Mouse (Mus musculus): Measurements from ENCODE around the gene Morn2. TPM values are rescaled to one million over a fixed set of nuclear protein-coding genes. Genes with fewer than 3 reads are reported as not detected.

The Morn2 gene
- polyA plus RNA-seq, 1 experiment from 2014 or later = 7.6 TPM

DNA sequence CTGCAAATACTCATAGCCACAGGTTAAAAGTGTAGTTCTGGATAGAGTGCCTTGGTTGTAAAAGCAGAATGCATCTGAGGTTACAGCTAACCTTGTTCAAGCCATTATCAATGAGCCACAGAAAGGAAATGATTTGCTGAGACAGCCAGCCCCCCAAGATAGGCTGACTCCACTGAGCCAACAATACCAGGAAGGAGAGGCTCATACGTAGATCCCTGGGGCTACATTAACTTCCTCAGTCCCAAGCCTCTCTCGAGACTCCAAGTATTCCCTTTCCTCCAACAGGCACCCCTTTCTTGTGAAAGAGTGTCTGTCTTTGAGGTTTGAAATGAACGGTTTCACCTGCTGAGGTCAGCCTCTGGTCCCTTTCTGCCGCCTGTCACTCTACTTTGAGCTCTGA, 5.6 kb upstream of the Morn2 start:
- Histone ChIP-seq H3K27ac (replicated peaks) (no peak overlapping the region), H3K27me3 (no peaks in the 10 kb centered on the region), H3K4me2 (no peak overlapping the region), H3K4me1 (replicated peaks) (peaks cover 20% of the 10 kb centered on the region), H3K36me3 (replicated peaks) (peaks cover 5% of the 10 kb centered on the region; the same call in 1 of the 2 replicates), H3K4me3 (replicated peaks) (no peak overlapping the region), H3K9me3 (replicated peaks) (no peaks in the 10 kb centered on the region), H3K9ac (no peak overlapping the region)
- WGBS (ENCODE audit: insufficient replicate concordance) = 27% methylated on average over 4 of the region's 4 CpGs
- no peak for ATAC-seq (ENCODE audit: insufficient read depth)

DNA sequence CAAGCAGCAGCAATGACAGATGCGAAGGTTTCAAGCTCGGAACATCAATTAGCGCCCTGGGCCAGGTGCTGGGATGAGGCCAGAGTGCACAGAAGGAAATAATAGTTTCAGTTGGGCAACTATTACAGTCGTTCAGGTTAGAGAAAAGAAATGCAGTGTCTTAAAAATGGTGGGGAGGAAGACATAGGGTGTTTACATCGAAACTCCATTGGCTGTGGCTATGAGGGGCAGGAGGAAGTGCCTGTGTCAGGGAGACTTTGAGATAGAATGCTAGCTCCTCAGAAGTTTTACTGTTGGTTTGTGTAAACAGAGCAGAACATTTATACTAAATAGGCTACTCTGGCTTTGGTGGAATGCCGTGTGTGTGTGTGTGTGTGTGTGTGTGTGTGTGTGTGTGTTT, 2.0 kb upstream of the Morn2 start:
- 66% methylated on average over 6 of the region's 6 CpGs for WGBS (ENCODE audit: insufficient replicate concordance)
- H3K27me3 ChIP-seq = no peaks in the 10 kb centered on the region
- no peaks in the 10 kb centered on the region for H3K9me3 ChIP-seq (replicated peaks)
- H3K4me3 ChIP-seq (replicated peaks) = no peak overlapping the region
- no peak for ATAC-seq (ENCODE audit: insufficient read depth)
- peaks cover 19% of the 10 kb centered on the region for H3K4me1 ChIP-seq (replicated peaks)
- no peak overlapping the region for H3K27ac ChIP-seq (replicated peaks)
- H3K9ac ChIP-seq = no peak overlapping the region
- H3K4me2 ChIP-seq = 0 out of 2 replicates have a peak overlapping the region, but pooled peaks have one; percentile 96
- no peaks in the 10 kb centered on the region for H3K36me3 ChIP-seq (replicated peaks)

DNA sequence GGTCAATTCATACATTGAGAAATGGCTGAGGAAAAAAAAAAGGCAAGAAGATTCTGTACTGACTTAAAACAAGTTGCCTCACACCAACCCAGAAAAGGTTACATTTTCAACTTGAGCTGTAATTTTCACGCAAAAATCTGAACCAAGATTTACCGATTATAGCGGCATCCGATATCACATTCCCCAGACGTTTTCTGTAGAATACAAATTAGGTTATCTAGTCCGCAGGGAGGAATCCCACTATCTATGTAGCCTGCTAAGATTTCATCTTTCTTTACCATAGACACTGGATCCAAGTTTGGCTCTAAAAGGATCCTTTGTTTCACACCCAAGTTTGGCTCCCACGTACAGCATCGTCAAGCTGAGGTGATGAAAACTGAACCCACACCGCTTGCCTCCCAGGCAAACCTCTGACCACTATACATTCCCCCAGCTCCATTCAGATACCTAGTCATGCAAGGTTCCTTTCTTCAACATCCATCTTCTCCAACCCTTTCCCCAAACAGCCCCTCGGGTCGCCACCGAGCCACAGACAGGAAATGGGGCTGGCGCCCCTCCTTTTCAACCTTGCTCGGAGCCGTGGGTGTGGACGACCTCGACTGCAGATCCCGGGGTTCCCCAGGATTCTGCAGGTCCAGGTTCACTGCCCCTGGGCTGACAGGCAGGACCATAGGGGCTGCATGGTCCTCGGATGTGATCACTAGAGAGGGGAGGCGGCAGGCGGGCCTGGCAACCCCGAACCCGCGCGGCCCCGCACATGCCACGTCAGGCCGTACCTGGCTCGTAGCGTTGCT, 526 bp upstream of the Morn2 start:
- Histone ChIP-seq H3K27ac (replicated peaks) (peak overlapping the region; percentile 70), H3K9ac (peak overlapping the region; percentile 76), H3K36me3 (replicated peaks) (no peaks in the 10 kb centered on the region), H3K9me3 (replicated peaks) (no peaks in the 10 kb centered on the region), H3K4me1 (replicated peaks) (peaks cover 19% of the 10 kb centered on the region), H3K27me3 (no peaks in the 10 kb centered on the region), H3K4me3 (replicated peaks) (peak overlapping the region; percentile 91), H3K4me2 (peak overlapping the region; percentile 96)
- WGBS (ENCODE audit: insufficient replicate concordance) = under 1% methylated on average over 30 of the region's 30 CpGs
- no peak; the same call in 1 of the 2 replicates for ATAC-seq (ENCODE audit: insufficient read depth)

DNA sequence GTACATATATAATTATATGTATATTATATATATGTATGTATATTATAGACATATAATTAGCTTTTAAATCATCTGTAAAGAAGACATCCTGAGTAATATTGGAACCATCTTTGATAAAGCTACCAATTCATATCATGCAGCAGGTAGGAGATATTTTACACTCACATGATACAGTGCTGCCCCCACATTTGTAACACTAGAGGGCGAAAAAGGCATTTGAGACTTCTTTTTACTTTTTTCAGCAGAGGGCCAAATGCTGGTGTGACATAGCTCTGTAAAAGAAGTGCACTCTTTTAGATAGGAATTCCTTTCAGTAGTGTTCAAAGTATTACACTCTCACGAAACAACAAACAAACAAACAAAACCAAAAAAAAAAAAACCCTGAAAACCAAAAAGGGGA, 1.1 kb downstream of the Morn2 start:
- Histone ChIP-seq H3K9me3 (replicated peaks) (no peaks in the 10 kb centered on the region), H3K4me2 (no peak overlapping the region), H3K9ac (no peak overlapping the region), H3K4me1 (replicated peaks) (peaks cover 19% of the 10 kb centered on the region), H3K4me3 (replicated peaks) (no peak overlapping the region), H3K27ac (replicated peaks) (no peak overlapping the region), H3K27me3 (no peaks in the 10 kb centered on the region), H3K36me3 (replicated peaks) (no peaks in the 10 kb centered on the region)
- WGBS (ENCODE audit: insufficient replicate concordance) = 11% methylated on average over 2 of the region's 2 CpGs
- ATAC-seq (ENCODE audit: insufficient read depth) = no peak

DNA sequence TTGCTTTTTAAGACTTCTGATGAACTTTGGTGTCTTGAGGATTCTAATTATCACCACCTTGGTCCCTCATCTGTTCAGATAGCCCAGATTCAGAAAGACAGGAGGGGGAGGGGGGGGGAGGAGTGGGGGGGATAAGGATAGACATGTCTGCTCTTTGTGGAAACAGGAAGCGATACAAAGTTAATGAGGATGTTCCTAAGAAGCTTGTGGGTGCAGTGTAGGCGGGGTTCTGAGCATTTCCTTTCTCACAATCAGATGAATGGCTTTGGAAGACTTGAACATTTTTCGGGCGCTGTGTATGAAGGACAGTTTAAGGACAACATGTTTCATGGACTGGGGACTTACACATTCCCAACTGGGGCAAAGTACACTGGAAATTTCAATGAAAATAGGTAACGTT, 5.3 kb downstream of the Morn2 start:
- Histone ChIP-seq H3K4me1 (replicated peaks) (no peaks in the 10 kb centered on the region), H3K36me3 (replicated peaks) (no peaks in the 10 kb centered on the region), H3K4me2 (no peak overlapping the region), H3K4me3 (replicated peaks) (no peak overlapping the region), H3K27me3 (no peaks in the 10 kb centered on the region), H3K9me3 (replicated peaks) (no peaks in the 10 kb centered on the region), H3K27ac (replicated peaks) (no peak overlapping the region), H3K9ac (no peak overlapping the region)
- 52% methylated on average over 5 of the region's 5 CpGs for WGBS (ENCODE audit: insufficient replicate concordance)
- no peak for ATAC-seq (ENCODE audit: insufficient read depth)

DNA sequence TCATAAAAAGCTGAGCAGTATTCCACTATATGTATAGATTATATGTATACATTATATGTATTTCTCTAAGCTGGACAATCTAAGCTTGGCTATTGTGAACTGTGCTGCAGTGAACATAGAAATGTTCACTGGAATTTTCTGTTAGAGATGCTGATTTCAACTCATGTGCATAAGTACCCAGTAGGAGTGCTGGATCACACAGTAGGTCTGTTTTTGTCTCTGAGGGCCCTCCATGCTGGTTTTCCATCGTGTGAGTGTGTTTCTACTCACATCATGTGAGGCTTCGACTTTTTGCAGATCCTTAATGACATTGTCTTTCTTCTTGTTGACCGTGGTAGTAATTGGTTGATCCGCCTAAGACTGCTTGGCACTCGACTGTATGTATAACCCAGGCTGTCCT, 8.8 kb downstream of the Morn2 start:
- no peak overlapping the region for H3K9ac ChIP-seq
- H3K36me3 ChIP-seq (replicated peaks) = no peaks in the 10 kb centered on the region
- no peak overlapping the region for H3K4me3 ChIP-seq (replicated peaks)
- no peak overlapping the region for H3K4me2 ChIP-seq
- no peaks in the 10 kb centered on the region for H3K4me1 ChIP-seq (replicated peaks)
- no peaks in the 10 kb centered on the region for H3K9me3 ChIP-seq (replicated peaks)
- no peaks in the 10 kb centered on the region for H3K27me3 ChIP-seq
- WGBS (ENCODE audit: insufficient replicate concordance) = 73% methylated on average over 5 of the region's 5 CpGs
- no peak for ATAC-seq (ENCODE audit: insufficient read depth)
- H3K27ac ChIP-seq (replicated peaks) = no peak overlapping the region

DNA sequence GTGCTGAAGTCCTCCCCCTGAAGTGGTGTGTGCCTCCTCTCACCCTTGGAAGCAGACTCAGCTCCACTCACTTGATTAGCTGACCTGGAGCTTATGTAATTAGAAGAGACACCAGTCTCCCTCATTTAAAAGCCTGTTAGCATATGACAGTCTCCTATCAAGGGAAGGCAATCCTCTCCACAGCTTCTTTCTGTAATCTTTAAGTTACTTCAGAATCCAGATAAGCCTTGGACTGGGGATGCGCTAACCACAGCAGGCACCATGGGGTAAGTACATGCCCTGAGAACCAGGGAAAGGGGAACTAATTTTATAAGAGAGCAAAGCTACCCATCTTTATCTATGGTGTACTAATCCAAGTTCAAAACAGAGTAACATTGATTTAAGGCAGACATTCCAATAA, 17.2 kb downstream of the Morn2 start, which contains the start of gene Arhgef33:
Arhgef33 (plus strand) TSS at position 157 of the 400 bp plus-strand sequence.
- WGBS (ENCODE audit: insufficient replicate concordance) = 22% methylated on average over 1 of the region's 1 CpGs
- no peak within 1 kb of the TSS for H3K9ac ChIP-seq
- no peak within 1 kb of the TSS for H3K27ac ChIP-seq (replicated peaks)

DNA sequence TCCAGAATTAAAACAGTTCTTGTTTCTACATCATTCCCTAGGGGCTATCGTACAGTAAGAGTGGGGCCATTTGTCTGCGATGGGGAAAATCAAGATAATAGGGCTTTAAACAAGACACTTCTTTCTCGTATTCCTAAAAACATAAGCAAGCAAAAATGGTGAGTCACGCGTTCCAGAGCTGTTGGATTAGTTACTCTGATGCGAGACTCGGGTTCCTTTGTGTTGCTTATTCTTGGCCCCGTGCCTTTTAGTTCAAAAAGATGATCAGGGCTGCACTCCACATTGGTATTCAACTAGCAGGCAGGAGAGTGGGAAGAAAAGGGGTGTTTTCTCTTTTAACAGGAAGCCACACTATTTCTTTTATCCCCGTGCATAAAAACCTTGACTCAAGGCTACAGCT, 21.8 kb downstream of the Morn2 start:
- Histone ChIP-seq H3K36me3 (replicated peaks) (no peaks in the 10 kb centered on the region), H3K9ac (no peak overlapping the region), H3K4me3 (replicated peaks) (no peak overlapping the region), H3K4me2 (no peak overlapping the region), H3K9me3 (replicated peaks) (no peaks in the 10 kb centered on the region), H3K27ac (replicated peaks) (no peak overlapping the region), H3K4me1 (replicated peaks) (no peaks in the 10 kb centered on the region), H3K27me3 (no peaks in the 10 kb centered on the region)
- no peak for ATAC-seq (ENCODE audit: insufficient read depth)
- WGBS (ENCODE audit: insufficient replicate concordance) = 73% methylated on average over 9 of the region's 9 CpGs

More for the DNA sequence above, 17.2 kb downstream of the Morn2 start, which contains the start of gene Arhgef33:
- H3K27me3 ChIP-seq = no peaks in the 10 kb centered on the region
- no peaks in the 10 kb centered on the region for H3K9me3 ChIP-seq (replicated peaks)
- ATAC-seq (ENCODE audit: insufficient read depth) = no peak
- H3K4me2 ChIP-seq = no peak within 1 kb of the TSS
- H3K4me1 ChIP-seq (replicated peaks) = no peaks in the 10 kb centered on the region
- H3K36me3 ChIP-seq (replicated peaks) = no peaks in the 10 kb centered on the region
- no peak within 1 kb of the TSS for H3K4me3 ChIP-seq (replicated peaks)

DNA sequence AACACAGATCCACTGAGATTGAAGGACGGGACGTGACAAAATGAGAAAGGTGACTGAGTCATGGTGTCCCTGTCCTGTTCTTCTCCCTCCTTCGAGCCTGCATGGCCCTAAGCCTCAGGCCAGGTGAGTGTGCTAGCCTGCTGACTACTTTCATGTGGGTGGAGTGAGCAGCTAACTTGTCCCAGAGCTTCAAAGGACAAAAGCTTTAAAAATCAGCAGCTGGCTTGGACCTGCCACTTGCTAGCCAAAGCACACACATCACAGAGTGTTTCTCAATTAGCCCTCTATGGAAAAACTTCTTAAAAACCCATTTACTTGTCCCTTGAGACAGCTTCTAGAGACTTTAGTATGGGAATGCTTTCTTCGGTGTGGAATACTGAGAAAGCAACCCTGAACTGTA, 22.4 kb downstream of the Morn2 start:
- no peak overlapping the region for H3K4me2 ChIP-seq
- no peaks in the 10 kb centered on the region for H3K36me3 ChIP-seq (replicated peaks)
- WGBS (ENCODE audit: insufficient replicate concordance) = 61% methylated on average over 4 of the region's 4 CpGs
- no peak overlapping the region for H3K4me3 ChIP-seq (replicated peaks)
- H3K27me3 ChIP-seq = no peaks in the 10 kb centered on the region
- H3K9ac ChIP-seq = no peak overlapping the region
- no peaks in the 10 kb centered on the region for H3K9me3 ChIP-seq (replicated peaks)
- no peak for ATAC-seq (ENCODE audit: insufficient read depth)
- H3K4me1 ChIP-seq (replicated peaks) = no peaks in the 10 kb centered on the region
- H3K27ac ChIP-seq (replicated peaks) = no peak overlapping the region

DNA sequence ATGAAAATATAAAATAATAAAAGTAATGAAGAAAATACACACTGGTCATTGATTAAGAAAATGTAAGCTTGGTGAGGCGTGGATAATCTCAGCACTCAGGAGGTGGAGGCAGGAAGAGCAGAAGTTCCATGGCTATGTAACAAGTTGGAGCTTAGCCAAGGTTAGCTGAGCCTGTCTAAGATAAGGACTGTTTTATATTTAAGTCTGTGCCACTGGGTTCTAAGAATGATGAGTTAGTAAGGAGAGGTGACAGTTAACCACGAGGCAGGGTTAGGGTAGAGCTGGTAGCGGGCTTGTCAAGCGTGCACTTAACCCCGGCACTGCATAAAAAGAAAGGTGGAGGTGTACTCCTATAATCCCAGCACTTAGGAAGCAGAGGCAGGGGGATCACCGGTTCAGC, 32.2 kb downstream of the Morn2 start:
- WGBS (ENCODE audit: insufficient replicate concordance) = 59% methylated on average over 6 of the region's 6 CpGs

DNA sequence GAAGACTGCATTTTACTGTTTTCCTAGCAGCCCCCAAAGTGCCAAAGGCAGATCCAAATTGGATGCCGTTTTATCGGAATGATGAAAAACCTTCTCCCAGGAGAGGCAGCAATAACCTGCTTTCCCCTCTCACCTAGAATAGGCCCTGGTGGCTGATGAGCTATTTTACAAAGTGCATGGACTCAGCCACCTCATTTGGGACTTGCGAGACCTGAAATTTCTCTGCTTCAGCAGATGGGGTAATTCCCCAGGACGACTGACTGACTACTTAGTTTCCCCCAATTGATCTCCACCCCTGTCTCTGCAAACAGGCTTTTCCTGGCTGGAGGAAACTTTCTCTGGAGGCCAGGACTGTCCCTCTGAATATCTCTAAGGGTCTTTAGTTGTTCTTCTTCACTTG, 33.0 kb downstream of the Morn2 start:
- no peak for ATAC-seq (ENCODE audit: insufficient read depth)
- H3K36me3 ChIP-seq (replicated peaks) = no peaks in the 10 kb centered on the region
- no peak overlapping the region for H3K9ac ChIP-seq
- no peak overlapping the region for H3K4me2 ChIP-seq
- H3K4me3 ChIP-seq (replicated peaks) = no peak overlapping the region
- no peaks in the 10 kb centered on the region for H3K27me3 ChIP-seq
- no peak overlapping the region for H3K27ac ChIP-seq (replicated peaks)
- 71% methylated on average over 4 of the region's 4 CpGs for WGBS (ENCODE audit: insufficient replicate concordance)
- no peaks in the 10 kb centered on the region for H3K4me1 ChIP-seq (replicated peaks)
- H3K9me3 ChIP-seq (replicated peaks) = no peaks in the 10 kb centered on the region

More for the DNA sequence above, 32.2 kb downstream of the Morn2 start:
- H3K4me2 ChIP-seq = no peak overlapping the region
- no peaks in the 10 kb centered on the region for H3K9me3 ChIP-seq (replicated peaks)
- no peak overlapping the region for H3K27ac ChIP-seq (replicated peaks)
- no peak overlapping the region for H3K9ac ChIP-seq
- H3K36me3 ChIP-seq (replicated peaks) = no peaks in the 10 kb centered on the region
- H3K4me1 ChIP-seq (replicated peaks) = no peaks in the 10 kb centered on the region
- no peak overlapping the region for H3K4me3 ChIP-seq (replicated peaks)
- H3K27me3 ChIP-seq = no peaks in the 10 kb centered on the region
- no peak for ATAC-seq (ENCODE audit: insufficient read depth)

DNA sequence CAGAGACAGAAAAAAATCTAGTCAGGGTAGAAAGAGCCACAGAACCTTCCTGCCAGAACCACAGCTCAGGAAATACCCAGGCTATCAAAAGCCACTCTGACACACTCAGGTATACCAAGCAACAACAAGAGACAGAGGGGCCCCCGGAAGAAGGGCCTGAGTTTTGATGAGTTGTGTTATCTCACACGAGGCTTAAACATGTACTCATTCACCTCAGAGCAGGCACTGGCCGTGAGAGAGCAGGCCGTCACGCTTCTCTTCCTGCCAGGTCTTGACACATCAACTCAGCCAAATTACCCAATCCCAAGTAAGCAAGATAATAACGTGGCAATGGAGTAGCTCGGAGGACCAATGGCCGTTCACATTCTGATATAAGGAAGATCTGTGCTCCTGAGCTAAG, 33.7 kb downstream of the Morn2 start:
- ATAC-seq (ENCODE audit: insufficient read depth) = no peak
- H3K36me3 ChIP-seq (replicated peaks) = no peaks in the 10 kb centered on the region
- H3K4me1 ChIP-seq (replicated peaks) = no peaks in the 10 kb centered on the region
- H3K9me3 ChIP-seq (replicated peaks) = no peaks in the 10 kb centered on the region
- no peak overlapping the region for H3K9ac ChIP-seq
- WGBS (ENCODE audit: insufficient replicate concordance) = 29% methylated on average over 8 of the region's 8 CpGs
- H3K27ac ChIP-seq (replicated peaks) = no peak overlapping the region
- no peak overlapping the region for H3K4me2 ChIP-seq
- H3K4me3 ChIP-seq (replicated peaks) = no peak overlapping the region
- H3K27me3 ChIP-seq = no peaks in the 10 kb centered on the region

All from liver, embryonic 15.5 days (tissue).